Mouse (Mus musculus) forebrain, embryonic 11.5 days (tissue): ENCODE measurements around the gene Vmn1r45. TPM values are rescaled to one million over a fixed set of nuclear protein-coding genes. Genes with fewer than 3 reads are reported as not detected.
"Not testable (repeated sequence)": the region's sequence is repeated elsewhere in the genome, so short reads cannot be mapped to it uniquely, and the experiment has no call there.

Experiments used
- ATAC-seq: fragments of 200-750 bp; cut with Nextera tagmentation; replicated peaks from 2 replicates; pipeline ENCODE4 v1.8.0; 2017; ENCODE audit warnings: moderate TSS enrichment; ENCODE audit not compliant: low FRiP score
- DNase-seq: peaks from one replicate; pipeline ENCODE4 v3.0.0-alpha.2; 2017; ENCODE audit warnings: low spot score
- H3K27ac ChIP-seq: fragments of 300-500 bp; sonication (generic); 2 replicates; pipeline ENCODE4 v1.5.1; 2014; ENCODE audit warnings: low read depth, low read length
- H3K27me3 ChIP-seq: fragments of 300-500 bp; sonication (generic); 2 replicates; pipeline ENCODE4 v1.6.1; 2014; ENCODE audit warnings: mild to moderate bottlenecking, low read length, mixed read lengths; ENCODE audit not compliant: control insufficient read depth, insufficient read depth
- H3K36me3 ChIP-seq: fragments of 300-500 bp; sonication (generic); 2 replicates; pipeline ENCODE4 v1.6.1; 2014; ENCODE audit warnings: mild to moderate bottlenecking, low read length, moderate library complexity, mixed read lengths; ENCODE audit not compliant: control insufficient read depth, insufficient read depth
- H3K4me1 ChIP-seq: fragments of 300-500 bp; sonication (generic); replicated peaks from 2 replicates; pipeline ENCODE4 v1.6.1; 2014; ENCODE audit warnings: low read length, mixed read lengths; ENCODE audit not compliant: control insufficient read depth, insufficient read depth
- H3K4me2 ChIP-seq: fragments of 300-500 bp; sonication (generic); 2 replicates; pipeline ENCODE4 v1.6.1; 2014; ENCODE audit warnings: low read depth, mild to moderate bottlenecking, low read length, moderate library complexity, mixed read lengths; ENCODE audit not compliant: severe bottlenecking
- H3K4me3 ChIP-seq: fragments of 300-500 bp; sonication (generic); 2 replicates; pipeline ENCODE4 v1.5.1; 2014; ENCODE audit warnings: low read depth, low read length
- H3K9ac ChIP-seq: fragments of 300-500 bp; sonication (generic); 2 replicates; pipeline ENCODE4 v1.6.1; 2014; ENCODE audit warnings: low read length
- H3K9me3 ChIP-seq: fragments of 300-500 bp; sonication (generic); 2 replicates; pipeline ENCODE4 v1.6.1; 2016; ENCODE audit warnings: low read length, mixed read lengths; ENCODE audit not compliant: control insufficient read depth
- WGBS: fragments of 180-500 bp; shearing (Covaris S2); extraction: QIAGEN DNeasy Blood & Tissue Kit; methylation state at CpG from one replicate; pipeline ENCODE4 v1.1.7; 2014; 5-methylcytosine and 5-hydroxymethylcytosine counted together
- polyA plus RNA-seq: library from polyadenylated mRNA; unstranded; fragments of >200 nt; fragmentation: Nextera tagmentation; extraction: Ambion mirVana; gene quantifications from 2 replicates; pipeline ENCODE4 v1.2.1, GENCODE M21; 2014

The Vmn1r45 gene
- polyA plus RNA-seq = not detected in 2 replicates

DNA sequence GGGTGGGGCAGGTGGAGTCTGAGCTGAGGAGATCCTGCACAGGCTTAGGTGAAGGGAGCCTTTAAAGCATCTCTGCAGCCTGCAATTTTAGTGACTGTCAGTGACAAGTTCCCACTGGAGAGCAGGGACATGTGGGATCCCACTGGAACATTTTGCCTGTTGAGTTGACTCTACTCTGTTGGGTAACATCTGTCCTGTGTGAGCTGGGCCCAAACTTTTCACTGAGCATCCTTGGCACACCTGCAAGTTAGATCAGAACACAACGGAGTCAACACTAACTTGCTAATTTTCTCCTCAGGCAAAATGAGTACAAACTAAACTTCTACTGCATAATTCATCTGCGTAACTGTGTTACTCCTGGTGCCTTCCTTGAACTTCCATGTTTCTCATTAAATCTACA lies at the start of gene Vmn1r45:
Gene Vmn1r45 (minus strand): TSS at position 101 of the 400 bp plus-strand sequence.
- not testable (repeated sequence) for ATAC-seq, DNase-seq
- WGBS = 85% methylated on average over 2 of the region's 2 CpGs

DNA sequence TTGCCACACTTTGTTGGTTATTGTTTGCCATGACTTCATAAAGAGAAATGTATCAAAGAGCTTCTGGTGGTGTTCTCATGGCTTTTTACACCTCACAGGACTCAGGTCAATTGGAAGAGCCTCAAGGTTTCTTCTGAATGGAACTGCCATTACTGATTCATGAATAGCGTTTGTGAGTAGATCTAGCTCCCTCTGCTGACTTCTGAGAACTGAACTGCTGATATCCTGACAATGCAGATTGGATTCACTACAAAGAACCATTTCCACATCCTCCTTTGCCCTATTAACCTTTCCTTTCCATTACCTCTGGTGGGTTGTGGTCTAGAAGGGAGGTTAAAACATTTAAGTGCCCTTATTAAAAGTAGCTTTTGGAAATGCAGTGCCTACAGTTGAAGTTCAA lies 45.6 kb upstream of the Vmn1r45 start:
- WGBS = 18% methylated on average over 1 of the region's 1 CpGs
- no peaks in the 10 kb centered on the region for H3K27me3 ChIP-seq
- H3K4me2 ChIP-seq = no peak overlapping the region
- DNase-seq = no peak
- no peaks in the 10 kb centered on the region for H3K36me3 ChIP-seq
- H3K9me3 ChIP-seq = no peaks in the 10 kb centered on the region
- no peak overlapping the region for H3K27ac ChIP-seq
- no peak for ATAC-seq
- no peak overlapping the region for H3K4me3 ChIP-seq
- no peak overlapping the region for H3K9ac ChIP-seq
- no peaks in the 10 kb centered on the region for H3K4me1 ChIP-seq

More for the DNA sequence above, at the start of gene Vmn1r45:
- H3K27me3 ChIP-seq, H3K27ac ChIP-seq, H3K9ac ChIP-seq, H3K36me3 ChIP-seq, H3K4me3 ChIP-seq, H3K4me1 ChIP-seq, H3K9me3 ChIP-seq, H3K4me2 ChIP-seq: not testable (repeated sequence)

- H3K9me3 ChIP-seq = no peaks in the 10 kb centered on the region; the same call in 1 of the 2 replicates
- WGBS = 68% methylated on average over 2 of the region's 2 CpGs
Measured at GRCm38 (mm10) chr6:89969013-89969412, 28.6 kb upstream of the Vmn1r45 start, which contains the start of gene Vmn1r46. TSS of gene Vmn1r46 (plus strand) at chr6:89969313.

DNA sequence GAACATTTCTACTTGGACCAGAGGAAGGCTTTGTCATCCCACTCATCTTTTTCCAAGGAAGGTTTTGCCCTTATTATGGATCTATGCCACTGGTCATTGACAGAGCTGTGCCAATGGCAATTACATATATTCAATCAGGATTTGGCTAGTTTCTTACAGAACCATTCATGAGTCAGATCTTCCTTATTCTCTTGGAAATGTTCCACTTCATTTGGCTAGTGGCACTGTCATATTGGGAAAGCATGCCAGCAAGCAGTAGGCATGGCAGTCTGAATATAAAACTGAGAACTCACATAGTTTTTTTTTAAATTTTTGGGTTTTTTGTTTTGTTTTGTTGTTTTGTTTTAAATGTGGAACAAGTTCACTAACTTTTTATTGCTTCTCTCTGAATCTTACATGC lies 25.9 kb upstream of the Vmn1r45 start:
- DNase-seq (no peak), ATAC-seq (no peak)
- Histone ChIP-seq H3K36me3 (no peaks in the 10 kb centered on the region), H3K4me3 (no peak overlapping the region), H3K9me3 (no peaks in the 10 kb centered on the region; the same call in 1 of the 2 replicates), H3K4me2 (no peak overlapping the region), H3K9ac (no peak overlapping the region), H3K27me3 (no peaks in the 10 kb centered on the region), H3K4me1 (no peaks in the 10 kb centered on the region), H3K27ac (no peak overlapping the region)

More at GRCm38 (mm10) chr6:89969013-89969412, 28.6 kb upstream of the Vmn1r45 start, which contains the start of gene Vmn1r46:
- Histone ChIP-seq H3K4me2 (no peak within 1 kb of the TSS), H3K36me3 (no peaks in the 10 kb centered on the region), H3K27me3 (no peaks in the 10 kb centered on the region), H3K9ac (no peak within 1 kb of the TSS), H3K4me3 (no peak within 1 kb of the TSS), H3K27ac (no peak within 1 kb of the TSS), H3K4me1 (no peaks in the 10 kb centered on the region)
- ATAC-seq (no peak), DNase-seq (no peak)

GRCm38 (mm10) chr6:89953556-89953955 lies 13.2 kb upstream of the Vmn1r45 start:
- DNase-seq = no peak

DNA sequence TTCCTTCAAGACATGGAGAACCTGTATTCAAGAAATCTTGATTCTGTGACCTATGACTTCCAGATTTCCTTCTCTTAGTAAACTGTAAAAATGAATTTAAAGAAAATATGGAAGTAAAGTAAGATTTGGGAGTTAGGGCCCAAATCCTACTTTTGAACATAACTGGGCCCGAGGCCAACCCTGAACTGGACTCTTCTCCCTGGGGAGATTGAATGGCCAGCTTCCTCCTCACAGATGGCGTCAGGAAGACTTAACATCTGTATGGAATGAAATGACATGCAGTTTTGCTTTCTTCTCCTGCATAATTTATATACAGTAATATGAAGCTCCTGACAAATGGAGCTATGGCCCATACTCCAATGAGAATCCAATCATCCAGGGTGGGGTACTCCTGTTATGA lies 528 bp upstream of the Vmn1r45 start:
- 90% methylated on average over 2 of the region's 2 CpGs for WGBS
- H3K4me2 ChIP-seq = no peak overlapping the region

More at GRCm38 (mm10) chr6:89953556-89953955, 13.2 kb upstream of the Vmn1r45 start:
- H3K4me1 ChIP-seq = no peaks in the 10 kb centered on the region
- H3K9ac ChIP-seq = no peak overlapping the region
- H3K27me3 ChIP-seq = no peaks in the 10 kb centered on the region
- WGBS = 79% methylated on average over 2 of the region's 2 CpGs
- H3K9me3 ChIP-seq = peaks cover 5% of the 10 kb centered on the region; the same call in 1 of the 2 replicates
- no peak overlapping the region for H3K4me3 ChIP-seq
- ATAC-seq = no peak
- no peaks in the 10 kb centered on the region for H3K36me3 ChIP-seq
- no peak overlapping the region for H3K4me2 ChIP-seq
- no peak overlapping the region for H3K27ac ChIP-seq

DNA sequence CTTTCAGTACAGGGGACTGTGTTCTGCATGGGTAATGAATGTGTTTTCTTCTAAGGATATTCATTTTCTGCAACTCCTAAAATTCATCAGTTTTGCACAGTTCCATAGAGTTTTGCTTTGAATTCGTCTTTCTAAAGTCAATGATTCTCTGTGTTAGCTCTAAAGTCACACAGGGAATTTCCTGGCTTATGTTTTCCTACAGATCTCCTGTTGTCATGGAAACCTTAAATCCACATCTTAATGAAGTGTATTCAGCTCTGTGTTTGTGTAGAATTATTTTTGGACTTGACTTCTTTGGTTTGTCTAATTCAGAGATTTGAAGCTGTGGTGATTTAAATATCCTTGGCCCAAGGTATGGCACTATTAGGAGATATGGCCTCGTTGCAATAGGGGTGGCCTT lies 56.6 kb downstream of the Vmn1r45 start:
- 63% methylated on average over 2 of the region's 2 CpGs for WGBS
- H3K27ac ChIP-seq = no peak overlapping the region
- H3K36me3 ChIP-seq = no peaks in the 10 kb centered on the region
- no peaks in the 10 kb centered on the region for H3K27me3 ChIP-seq
- H3K4me2 ChIP-seq = no peak overlapping the region
- no peak overlapping the region for H3K4me3 ChIP-seq
- no peak overlapping the region for H3K9ac ChIP-seq
- H3K4me1 ChIP-seq = no peaks in the 10 kb centered on the region
- ATAC-seq = no peak
- no peak for DNase-seq
- no peaks in the 10 kb centered on the region for H3K9me3 ChIP-seq

More for the DNA sequence above, 528 bp upstream of the Vmn1r45 start:
- Histone ChIP-seq H3K9me3 (no peaks in the 10 kb centered on the region; the same call in 1 of the 2 replicates), H3K9ac (no peak overlapping the region), H3K27me3 (no peaks in the 10 kb centered on the region), H3K4me1 (no peaks in the 10 kb centered on the region), H3K27ac (no peak overlapping the region), H3K4me3 (no peak overlapping the region), H3K36me3 (no peaks in the 10 kb centered on the region)
- ATAC-seq (no peak), DNase-seq (no peak)

DNA sequence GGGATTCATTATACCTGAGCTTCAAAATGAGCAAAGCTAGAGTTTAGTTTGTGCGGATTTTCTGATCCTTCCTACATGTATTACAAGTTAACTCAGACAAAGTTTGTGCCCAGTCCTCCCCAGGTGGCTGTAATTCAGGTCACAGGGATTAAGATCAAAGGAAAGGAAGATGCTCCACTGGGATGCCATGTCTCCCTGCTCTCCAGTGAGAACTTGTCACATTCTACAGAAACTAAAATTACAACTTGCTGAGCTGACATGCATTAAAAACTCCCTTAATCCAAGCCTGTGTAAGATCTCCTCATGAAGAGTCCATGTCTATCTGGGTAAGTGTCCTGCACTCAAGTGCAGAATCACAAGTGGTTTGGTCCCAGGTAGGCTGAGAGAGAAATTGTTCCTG lies 57.0 kb downstream of the Vmn1r45 start, which contains the start of gene Vmn1r44:
Gene Vmn1r44 (plus strand): TSS at position 301 of the 400 bp plus-strand sequence.
- ATAC-seq (no peak), DNase-seq (no peak)
- WGBS = 83% methylated on average over 1 of the region's 1 CpGs
- H3K9ac ChIP-seq = no peak within 1 kb of the TSS
- no peaks in the 10 kb centered on the region for H3K9me3 ChIP-seq
- no peaks in the 10 kb centered on the region for H3K36me3 ChIP-seq
- H3K4me3 ChIP-seq = no peak within 1 kb of the TSS
- H3K4me1 ChIP-seq = no peaks in the 10 kb centered on the region
- H3K27ac ChIP-seq = no peak within 1 kb of the TSS
- H3K27me3 ChIP-seq = no peaks in the 10 kb centered on the region
- H3K4me2 ChIP-seq = no peak within 1 kb of the TSS
